Mouse (Mus musculus) intestine, postnatal 0 days (tissue): ENCODE measurements at regions not wholly inside any gene's neighbourhood (a gene's known extent, or its start where the extent isn't known, plus 50 kb on each side); places are given as distances from the start of the nearest gene placed in this dataset.

Experiments used
- ATAC-seq: fragments of 200-750 bp; cut with Nextera tagmentation; 2 replicates; pipeline ENCODE4 v1.8.0; 2017; ENCODE audit warnings: mild to moderate bottlenecking, moderate TSS enrichment, moderate library complexity
- H3K27ac ChIP-seq: fragments of 300-500 bp; sonication (generic); 2 replicates; pipeline ENCODE4 v1.5.1; 2014; ENCODE audit warnings: mild to moderate bottlenecking, low read depth, low read length, moderate library complexity
- H3K27me3 ChIP-seq: fragments of 300-500 bp; sonication (generic); replicated peaks from 2 replicates; pipeline ENCODE4 v1.6.1; 2014; ENCODE audit warnings: low read length, mixed read lengths; ENCODE audit not compliant: control insufficient read depth, insufficient read depth
- H3K36me3 ChIP-seq: fragments of 300-500 bp; sonication (generic); 2 replicates; pipeline ENCODE4 v1.6.1; 2014; ENCODE audit warnings: mild to moderate bottlenecking, moderate library complexity; ENCODE audit not compliant: control insufficient read depth, insufficient read depth
- H3K4me1 ChIP-seq: fragments of 300-500 bp; sonication (generic); replicated peaks from 2 replicates; pipeline ENCODE4 v1.6.1; 2014; ENCODE audit warnings: antibody characterized with exemption, low read length, mixed read lengths; ENCODE audit not compliant: control insufficient read depth, insufficient read depth
- H3K4me2 ChIP-seq: fragments of 300-500 bp; sonication (generic); replicated peaks from 2 replicates; pipeline ENCODE4 v1.6.1; 2014; ENCODE audit warnings: low read depth, mild to moderate bottlenecking, moderate library complexity
- H3K4me3 ChIP-seq: fragments of 300-500 bp; sonication (generic); 2 replicates; pipeline ENCODE4 v1.5.1; 2014; ENCODE audit warnings: low read depth, low read length
- H3K9ac ChIP-seq: fragments of 300-500 bp; sonication (generic); 2 replicates; pipeline ENCODE4 v1.6.1; 2014; ENCODE audit warnings: mild to moderate bottlenecking, low read depth, low read length
- H3K9me3 ChIP-seq: fragments of 300-500 bp; sonication (generic); 2 replicates; pipeline ENCODE4 v1.6.1; 2016; ENCODE audit warnings: mixed run types; ENCODE audit not compliant: control insufficient read depth
- CTCF ChIP-seq: sonication (generic); IDR thresholded peaks from 2 replicates; pipeline ENCODE4 v1.5.1; 2016; ENCODE audit warnings: low read depth, mild to moderate bottlenecking, control low read depth, antibody characterized with exemption, moderate library complexity
- WGBS: fragments of 180-500 bp; shearing (Covaris S2); extraction: QIAGEN DNeasy Blood & Tissue Kit; methylation state at CpG from one replicate; pipeline ENCODE4 v1.1.7; 2014; 5-methylcytosine and 5-hydroxymethylcytosine counted together

- H3K36me3 ChIP-seq = no peaks in the 10 kb centered on the region
- no peak overlapping the region for H3K27ac ChIP-seq
- no peaks in the 10 kb centered on the region for H3K4me1 ChIP-seq
- H3K4me2 ChIP-seq = no peak overlapping the region
- H3K9ac ChIP-seq = no peak overlapping the region
- TF ChIP-seq CTCF = no peak
- H3K27me3 ChIP-seq = no peaks in the 10 kb centered on the region
- 84% methylated on average over 14 of the region's 14 CpGs for WGBS
- no peak overlapping the region for H3K4me3 ChIP-seq
- H3K9me3 ChIP-seq = no peaks in the 10 kb centered on the region
- ATAC-seq = no peak
Observed at GRCm38 (mm10) chr15:62189565-62190181, 1266.9 kb upstream of the A1bg start.

GRCm38 (mm10) chr15:62186548-62186947 is 1263.7 kb upstream of the A1bg start:
- H3K4me3 ChIP-seq = no peak overlapping the region
- H3K4me2 ChIP-seq = no peak overlapping the region
- no peak for ATAC-seq
- H3K27ac ChIP-seq = no peak overlapping the region
- no peak overlapping the region for H3K9ac ChIP-seq
- no peaks in the 10 kb centered on the region for H3K9me3 ChIP-seq
- no peaks in the 10 kb centered on the region for H3K36me3 ChIP-seq
- TF ChIP-seq CTCF = no peak
- H3K27me3 ChIP-seq = no peaks in the 10 kb centered on the region
- H3K4me1 ChIP-seq = no peaks in the 10 kb centered on the region
- WGBS = 90% methylated on average over 11 of the region's 11 CpGs

- no peak for ATAC-seq
- H3K9me3 ChIP-seq = no peaks in the 10 kb centered on the region
- no peaks in the 10 kb centered on the region for H3K4me1 ChIP-seq
- 82% methylated on average over 4 of the region's 4 CpGs for WGBS
- H3K9ac ChIP-seq = no peak overlapping the region
- TF ChIP-seq CTCF = no peak
- no peaks in the 10 kb centered on the region for H3K36me3 ChIP-seq
- H3K4me3 ChIP-seq = no peak overlapping the region
- H3K27me3 ChIP-seq = no peaks in the 10 kb centered on the region
- H3K4me2 ChIP-seq = no peak overlapping the region
- H3K27ac ChIP-seq = no peak overlapping the region
Observed at GRCm38 (mm10) chr15:62183803-62184202, 1261.0 kb upstream of the A1bg start.

- no peak overlapping the region for H3K4me3 ChIP-seq
- no peak for ATAC-seq
- no peaks in the 10 kb centered on the region for H3K27me3 ChIP-seq
- no peaks in the 10 kb centered on the region for H3K4me1 ChIP-seq
- TF ChIP-seq CTCF = no peak
- no peak overlapping the region for H3K9ac ChIP-seq
- H3K27ac ChIP-seq = no peak overlapping the region
- no peaks in the 10 kb centered on the region for H3K36me3 ChIP-seq
- no peak overlapping the region for H3K4me2 ChIP-seq
- WGBS = 79% methylated on average over 2 of the region's 2 CpGs
- H3K9me3 ChIP-seq = no peaks in the 10 kb centered on the region
Observed at GRCm38 (mm10) chr15:62181454-62181910, 1258.7 kb upstream of the A1bg start.

- 88% methylated on average over 3 of the region's 3 CpGs for WGBS
- ATAC-seq = no peak
- no peak overlapping the region for H3K27ac ChIP-seq
- no peak overlapping the region for H3K4me2 ChIP-seq
- H3K27me3 ChIP-seq = no peaks in the 10 kb centered on the region
- H3K9ac ChIP-seq = no peak overlapping the region
- no peak overlapping the region for H3K4me3 ChIP-seq
- H3K36me3 ChIP-seq = no peaks in the 10 kb centered on the region
- TF ChIP-seq CTCF = no peak
- no peaks in the 10 kb centered on the region for H3K4me1 ChIP-seq
- H3K9me3 ChIP-seq = no peaks in the 10 kb centered on the region
Observed at GRCm38 (mm10) chr15:62180718-62181117, 1257.9 kb upstream of the A1bg start.

- H3K9me3 ChIP-seq = no peaks in the 10 kb centered on the region
- H3K4me3 ChIP-seq = no peak overlapping the region
- H3K27me3 ChIP-seq = no peaks in the 10 kb centered on the region
- H3K36me3 ChIP-seq = no peaks in the 10 kb centered on the region
- ATAC-seq = no peak
- WGBS = 81% methylated on average over 2 of the region's 2 CpGs
- H3K9ac ChIP-seq = no peak overlapping the region
- no peaks in the 10 kb centered on the region for H3K4me1 ChIP-seq
- no peak for TF ChIP-seq CTCF
- no peak overlapping the region for H3K4me2 ChIP-seq
- H3K27ac ChIP-seq = no peak overlapping the region
Observed at GRCm38 (mm10) chr15:62179801-62180200, 1257.0 kb upstream of the A1bg start.

GRCm38 (mm10) chr15:62178568-62178967 is 1255.8 kb upstream of the A1bg start:
- Histone ChIP-seq H3K4me2 (no peak overlapping the region), H3K9me3 (no peaks in the 10 kb centered on the region), H3K36me3 (no peaks in the 10 kb centered on the region), H3K27ac (no peak overlapping the region), H3K4me1 (no peaks in the 10 kb centered on the region), H3K27me3 (no peaks in the 10 kb centered on the region), H3K4me3 (no peak overlapping the region), H3K9ac (no peak overlapping the region)
- 45% methylated on average over 6 of the region's 6 CpGs for WGBS
- no peak for TF ChIP-seq CTCF
- ATAC-seq = no peak
